Mouse (Mus musculus) right cerebral cortex, postnatal 14 days (tissue): ENCODE results near the gene Stat6.
A peak's percentile ranks its signal among the peaks of the same experiment; 100 is the strongest.

Experiments used
- DNase-seq: peaks from one replicate; pipeline ENCODE4 v3.0.0; 2022

Gene Stat6

DNA sequence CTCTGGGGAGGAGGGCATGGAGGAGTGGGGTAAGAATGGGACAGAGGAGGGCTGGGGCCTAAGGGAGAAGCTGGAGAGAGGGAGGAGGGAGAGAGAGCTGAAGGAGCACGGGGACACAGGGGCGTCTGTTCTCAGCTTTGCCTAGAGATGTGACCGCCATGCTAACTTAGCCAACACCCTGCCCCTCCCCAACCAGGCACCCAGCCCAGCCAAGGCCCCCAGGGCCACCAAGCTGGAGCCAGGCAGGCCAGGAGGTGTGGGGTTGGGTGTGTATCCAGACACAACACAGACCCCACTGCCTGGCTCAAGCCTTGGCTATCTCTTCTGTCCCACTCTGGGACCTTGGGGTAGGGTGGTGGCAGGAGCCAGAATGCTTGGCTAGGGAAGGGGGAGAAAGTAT lies 27.2 kb upstream of the Stat6 start:
- no peak for DNase-seq

GRCm38 (mm10) chr10:127616261-127616679 lies 26.5 kb upstream of the Stat6 start:
- DNase-seq, result no peak

GRCm38 (mm10) chr10:127617294-127617693 lies 25.5 kb upstream of the Stat6 start:
- DNase-seq, result no peak

DNA sequence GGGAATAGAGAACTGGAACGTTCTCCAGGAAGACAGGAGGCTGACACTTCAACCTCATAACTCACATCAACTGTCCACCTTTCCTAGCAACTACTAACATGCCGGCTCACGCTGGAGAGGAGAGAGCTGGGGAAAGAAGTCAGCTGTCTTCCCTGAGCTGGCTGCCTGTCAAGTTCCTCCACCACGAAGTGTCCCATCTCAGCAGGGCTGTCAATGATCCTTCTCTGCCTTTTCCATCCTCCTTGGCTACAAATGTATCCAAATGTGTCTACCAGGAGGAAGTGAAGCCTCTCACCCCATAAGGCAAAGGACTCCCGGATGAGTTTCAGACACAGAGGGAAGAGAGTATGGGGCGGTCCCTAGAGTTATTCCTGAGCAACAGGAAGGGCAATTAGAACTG lies 24.6 kb upstream of the Stat6 start:
- DNase-seq, result no peak

DNA sequence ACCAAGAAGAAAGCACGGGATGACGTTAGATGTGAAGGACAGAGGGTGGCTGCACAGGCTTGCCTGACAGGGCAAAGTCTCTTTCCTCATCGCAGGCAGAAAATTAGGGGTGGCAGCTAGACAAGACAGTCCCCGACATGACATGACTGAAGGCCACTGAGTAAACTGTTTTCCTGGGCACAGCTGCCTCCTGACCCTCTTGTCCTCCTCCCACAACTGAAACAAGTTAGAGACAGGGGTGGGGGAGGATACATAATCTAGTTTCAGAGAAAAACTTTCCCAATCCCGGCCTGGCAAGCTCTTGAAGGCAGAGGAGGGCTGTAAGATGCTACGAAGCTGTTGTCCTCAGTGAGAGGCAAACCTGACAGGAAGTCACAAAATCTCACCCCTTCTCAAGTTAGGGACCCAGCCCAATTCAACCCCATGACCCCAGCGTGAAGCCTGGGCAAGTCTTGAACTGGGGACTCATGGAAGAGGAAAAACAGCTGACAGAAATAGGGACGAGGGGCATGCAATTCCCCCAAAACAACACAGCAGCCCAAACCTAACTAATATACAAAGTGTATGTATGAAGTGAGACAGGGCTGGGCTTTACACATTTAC lies 23.6 kb upstream of the Stat6 start:
- no peak for DNase-seq

DNA sequence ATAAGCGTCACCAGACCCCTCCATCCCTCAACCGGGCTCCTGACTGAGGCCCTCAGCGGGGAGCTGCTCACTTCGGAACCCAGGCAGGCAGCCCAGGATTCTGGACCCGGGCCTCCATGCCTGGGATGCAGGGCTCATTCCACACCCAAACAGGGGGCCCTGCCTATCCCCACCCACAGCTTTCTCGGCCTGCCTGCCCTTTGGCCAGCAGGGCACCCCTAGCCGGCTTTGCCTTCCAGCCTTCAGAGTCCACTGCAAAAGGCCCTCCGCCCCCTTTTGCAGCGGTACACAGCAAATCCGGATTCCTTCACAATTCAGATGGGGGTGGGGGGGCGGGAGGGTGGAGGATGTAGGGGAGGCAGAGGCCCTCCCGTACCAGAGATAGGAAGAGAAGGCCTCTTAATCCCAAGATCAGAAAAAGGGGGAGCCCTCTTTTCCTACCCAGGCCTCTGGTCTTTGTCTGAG lies 22.8 kb upstream of the Stat6 start:
- DNase-seq, result no peak

GRCm38 (mm10) chr10:127620406-127621190 lies 22.2 kb upstream of the Stat6 start, which contains the start of gene Lrp1:
Gene Lrp1 (minus strand): TSS chr10:127621148.
- DNase-seq, result peak; percentile 49

- peak; percentile 92 for DNase-seq
Measured at GRCm38 (mm10) chr10:127621191-127622056, 21.4 kb upstream of the Stat6 start.

DNA sequence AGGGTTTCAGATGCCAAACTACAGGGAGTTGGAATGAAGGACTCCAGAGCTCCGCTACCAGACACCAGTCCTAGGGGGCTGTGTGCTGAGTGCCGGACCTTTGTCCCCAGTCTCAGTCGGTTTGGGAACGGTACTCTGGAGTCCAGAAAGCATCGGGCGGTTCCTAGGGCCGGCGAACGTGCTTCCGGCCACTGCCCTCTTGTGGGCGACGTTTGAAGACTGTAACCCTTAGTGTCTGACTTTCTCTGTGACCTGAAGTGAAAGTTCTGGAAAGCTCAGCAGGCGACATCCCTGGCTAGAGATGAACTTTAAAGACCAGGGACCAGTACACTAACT lies 20.8 kb upstream of the Stat6 start:
- no peak for DNase-seq

- DNase-seq, result no peak
Measured at GRCm38 (mm10) chr10:127622661-127623060, 20.1 kb upstream of the Stat6 start.

GRCm38 (mm10) chr10:127623439-127624216 lies 19.2 kb upstream of the Stat6 start:
- no peak for DNase-seq

- DNase-seq, result no peak
Measured at GRCm38 (mm10) chr10:127626433-127626832, 16.4 kb upstream of the Stat6 start.

- no peak for DNase-seq
Measured at GRCm38 (mm10) chr10:127631261-127632214, 11.2 kb upstream of the Stat6 start.

GRCm38 (mm10) chr10:127632668-127633271 lies 10.0 kb upstream of the Stat6 start:
- DNase-seq, result no peak

- no peak for DNase-seq
Measured at GRCm38 (mm10) chr10:127640421-127640820, 2.4 kb upstream of the Stat6 start.

GRCm38 (mm10) chr10:127641861-127642771 lies 670 bp upstream of the Stat6 start:
- DNase-seq, result peak; percentile 94

- DNase-seq, result no peak
Measured at GRCm38 (mm10) chr10:127643553-127644238, 910 bp downstream of the Stat6 start.

GRCm38 (mm10) chr10:127645791-127646190 lies 3.0 kb downstream of the Stat6 start:
- no peak for DNase-seq

- DNase-seq, result no peak
Measured at GRCm38 (mm10) chr10:127652906-127653638, 10.3 kb downstream of the Stat6 start.
